Mouse (Mus musculus) forebrain, embryonic 13.5 days (tissue): ENCODE data around the gene M1ap. TPM values are rescaled to one million over a fixed set of nuclear protein-coding genes. Genes with fewer than 3 reads are reported as not detected.

Source experiments
- ATAC-seq: fragments of 200-750 bp; cut with Nextera tagmentation; 2 replicates; pipeline ENCODE4 v1.8.0; 2017
- H3K27ac ChIP-seq: fragments of 300-500 bp; sonication (generic); 2 replicates; pipeline ENCODE4 v1.5.1; 2015; ENCODE audit warnings: inconsistent platforms, mild to moderate bottlenecking, moderate library complexity
- H3K27me3 ChIP-seq: fragments of 300-500 bp; sonication (generic); 2 replicates; pipeline ENCODE4 v1.6.1; 2015; ENCODE audit warnings: mild to moderate bottlenecking, inconsistent platforms
- H3K36me3 ChIP-seq: fragments of 300-500 bp; sonication (generic); 2 replicates; pipeline ENCODE4 v1.6.1; 2015; ENCODE audit warnings: mild to moderate bottlenecking, inconsistent platforms; ENCODE audit not compliant: poor library complexity, severe bottlenecking
- H3K4me1 ChIP-seq: fragments of 300-500 bp; sonication (generic); 2 replicates; pipeline ENCODE4 v1.6.1; 2015; ENCODE audit warnings: inconsistent platforms
- H3K4me2 ChIP-seq: fragments of 300-500 bp; sonication (generic); 2 replicates; pipeline ENCODE4 v1.6.1; 2015; ENCODE audit warnings: inconsistent platforms, mild to moderate bottlenecking, moderate library complexity
- H3K4me3 ChIP-seq: fragments of 300-500 bp; sonication (generic); 2 replicates; pipeline ENCODE4 v1.5.1; 2015; ENCODE audit warnings: mild to moderate bottlenecking, inconsistent platforms
- H3K9ac ChIP-seq: fragments of 300-500 bp; sonication (generic); 2 replicates; pipeline ENCODE4 v1.6.1; 2015; ENCODE audit warnings: mild to moderate bottlenecking, inconsistent platforms
- H3K9me3 ChIP-seq: fragments of 300-500 bp; sonication (generic); replicated peaks from 2 replicates; pipeline ENCODE4 v1.6.1; 2016; ENCODE audit warnings: inconsistent platforms
- WGBS: fragments of 180-500 bp; shearing (Covaris S2); methylation state at CpG from one replicate; pipeline ENCODE4 v1.1.7; 2015; 5-methylcytosine and 5-hydroxymethylcytosine counted together
- polyA plus RNA-seq: library from polyadenylated mRNA; unstranded; fragments of >200 nt; fragmentation: Nextera tagmentation; extraction: Ambion mirVana; gene quantifications from 2 replicates; pipeline ENCODE4 v1.2.1, GENCODE M21; 2015

M1ap gene
- polyA plus RNA-seq, 1 experiment from 2014 or later, result not detected

DNA sequence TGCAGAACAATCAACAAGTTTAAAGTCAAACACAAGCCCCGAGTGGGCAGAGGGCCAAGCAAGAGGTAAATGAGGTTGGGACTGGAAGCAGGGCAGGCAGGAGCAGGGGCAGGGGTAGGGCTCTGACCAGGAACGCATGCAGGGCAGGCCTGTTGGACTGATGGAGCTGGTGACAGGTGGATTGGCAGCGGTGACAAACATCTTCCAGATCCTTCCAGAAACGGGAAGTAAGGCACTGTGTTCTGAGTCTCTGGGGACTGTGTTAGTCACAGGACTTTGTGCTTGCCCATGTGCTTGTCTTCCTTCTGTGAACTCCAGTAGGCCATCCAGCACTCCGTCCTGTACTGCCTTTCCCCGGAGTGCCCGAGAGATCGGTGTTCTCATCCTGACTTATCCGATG lies 98.0 kb downstream of the M1ap start:
- Histone ChIP-seq H3K36me3 (no peaks in the 10 kb centered on the region), H3K4me1 (no peaks in the 10 kb centered on the region), H3K27me3 (no peaks in the 10 kb centered on the region), H3K27ac (no peak overlapping the region), H3K4me2 (no peak overlapping the region), H3K9ac (no peak overlapping the region), H3K4me3 (no peak overlapping the region), H3K9me3 (no peaks in the 10 kb centered on the region)
- WGBS, result 84% methylated on average over 9 of the region's 9 CpGs
- no peak for ATAC-seq

DNA sequence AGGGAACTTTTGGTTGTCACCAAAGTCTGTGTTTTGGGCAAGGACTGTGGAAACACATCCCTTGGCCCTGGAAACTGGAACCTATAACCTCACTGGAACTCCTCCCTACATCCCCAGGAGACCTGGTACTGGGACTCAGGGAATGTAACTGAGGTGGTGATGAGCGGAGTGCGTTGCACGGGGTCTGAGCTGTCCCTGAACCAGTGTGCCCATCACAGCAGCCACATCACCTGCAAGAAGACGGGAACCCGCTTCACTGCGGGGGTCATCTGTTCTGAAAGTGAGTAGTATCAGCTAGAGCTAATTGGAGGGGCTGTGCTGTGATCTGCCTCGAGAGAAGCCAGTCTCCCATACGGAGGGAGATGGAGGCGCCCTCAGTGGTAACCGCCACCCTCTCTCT lies 102.7 kb downstream of the M1ap start:
- no peaks in the 10 kb centered on the region for H3K27me3 ChIP-seq
- H3K27ac ChIP-seq, result no peak overlapping the region
- no peak overlapping the region for H3K9ac ChIP-seq
- H3K4me2 ChIP-seq, result no peak overlapping the region
- H3K9me3 ChIP-seq, result no peaks in the 10 kb centered on the region
- 71% methylated on average over 10 of the region's 10 CpGs for WGBS
- H3K4me3 ChIP-seq, result no peak overlapping the region
- peaks cover 15% of the 10 kb centered on the region for H3K4me1 ChIP-seq
- ATAC-seq, result no peak
- peaks cover 17% of the 10 kb centered on the region for H3K36me3 ChIP-seq

DNA sequence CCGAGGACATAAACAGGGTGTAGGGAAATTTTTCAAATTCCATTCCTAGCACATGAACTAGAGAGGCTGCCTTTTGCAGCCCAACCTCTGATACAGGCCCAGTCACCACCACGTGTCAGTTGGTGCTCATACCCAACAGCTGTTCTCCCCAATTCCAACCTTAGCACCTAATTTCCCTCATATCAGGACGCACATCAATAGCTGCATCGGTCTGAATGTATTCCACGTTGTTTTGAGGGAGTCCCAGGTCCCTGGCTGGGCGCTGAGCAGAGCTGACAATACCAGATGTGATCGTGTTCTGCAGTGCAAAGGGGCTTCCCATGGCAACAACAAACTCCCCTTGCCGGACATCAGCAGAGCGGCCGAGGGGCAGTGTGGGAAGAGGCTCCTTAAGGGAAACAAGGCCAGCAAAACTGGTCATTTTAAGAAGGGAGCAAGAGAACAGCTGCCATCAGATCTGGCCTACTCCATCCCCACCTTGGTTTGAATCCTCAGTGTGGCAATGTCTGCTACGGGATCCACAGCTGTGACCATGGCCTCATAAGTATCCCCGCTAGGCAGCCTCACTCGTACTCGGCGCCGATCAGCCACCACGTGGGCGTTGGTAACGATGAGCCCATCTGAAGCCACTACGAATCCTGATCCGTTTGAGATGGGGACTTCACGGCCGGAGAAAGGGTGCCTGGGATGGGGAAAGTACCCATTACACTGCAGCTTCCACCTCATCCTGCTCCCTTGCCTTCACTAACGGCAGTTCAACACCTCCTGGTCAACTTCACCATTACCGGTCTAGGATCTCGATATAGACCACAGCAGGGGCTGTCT lies 106.6 kb downstream of the M1ap start:
- peaks cover 40% of the 10 kb centered on the region for H3K36me3 ChIP-seq
- H3K4me3 ChIP-seq, result peak overlapping the region; percentile 99
- no peak for ATAC-seq
- H3K27ac ChIP-seq, result peak overlapping the region; percentile 70
- 3% methylated on average over 26 of the region's 26 CpGs for WGBS
- H3K4me2 ChIP-seq, result peak overlapping the region; percentile 94
- peak overlapping the region; percentile 86 for H3K9ac ChIP-seq
- no peaks in the 10 kb centered on the region for H3K9me3 ChIP-seq
- no peaks in the 10 kb centered on the region for H3K27me3 ChIP-seq
- H3K4me1 ChIP-seq, result peaks cover 29% of the 10 kb centered on the region

DNA sequence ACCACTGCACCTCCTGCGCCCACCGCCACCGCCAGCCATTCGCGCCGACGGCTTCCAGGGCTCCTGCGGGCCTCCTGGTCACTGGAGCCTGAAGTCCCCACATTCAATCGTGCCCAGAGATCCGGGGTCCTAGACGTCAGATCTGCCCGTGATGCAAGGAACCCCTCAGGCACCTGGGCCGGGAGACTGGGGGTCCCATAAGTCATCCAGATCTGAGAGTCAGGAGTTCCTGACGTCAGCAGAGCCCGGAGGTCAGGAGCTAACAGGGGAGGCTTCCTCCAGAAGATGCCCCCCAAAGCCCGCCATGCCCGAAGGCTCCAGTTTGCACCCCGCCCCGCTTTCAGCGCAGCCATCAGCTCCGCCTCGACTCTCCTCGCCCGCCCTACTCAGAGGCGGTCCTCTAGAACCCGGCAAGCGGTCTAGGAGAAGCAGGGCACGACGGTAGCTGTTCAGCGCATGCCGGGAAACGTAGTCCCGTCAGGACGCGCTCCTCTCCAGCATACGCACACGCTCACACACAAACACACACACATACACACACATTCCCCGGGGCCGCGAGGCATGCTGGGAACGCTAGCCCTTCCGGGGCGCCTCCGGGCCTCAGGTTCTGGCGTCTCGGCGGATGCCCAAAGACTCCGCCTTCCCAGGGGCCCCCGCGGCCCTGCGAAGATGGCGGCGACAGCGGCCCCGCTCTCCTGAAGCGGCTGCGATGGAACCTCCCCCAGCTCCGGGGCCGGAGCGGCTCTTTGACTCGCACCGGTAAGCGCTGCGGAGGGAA lies 107.6 kb downstream of the M1ap start, which contains the start of gene Aup1:
Gene Aup1, plus strand, starts transcription at position 448 of the 778 bp plus-strand sequence.
- H3K4me2 ChIP-seq, result peak within 1 kb of the TSS; percentile 94
- peak within 1 kb of the TSS; percentile 86 for H3K9ac ChIP-seq
- WGBS, result under 1% methylated on average over 64 of the region's 64 CpGs
- H3K27ac ChIP-seq, result peak within 1 kb of the TSS; percentile 70
- H3K9me3 ChIP-seq, result no peaks in the 10 kb centered on the region
- peaks cover 2% of the 10 kb centered on the region; the same call in 1 of the 2 replicates for H3K27me3 ChIP-seq
- ATAC-seq, result peak; percentile 98
- peaks cover 29% of the 10 kb centered on the region for H3K4me1 ChIP-seq
- peak within 1 kb of the TSS; percentile 99 for H3K4me3 ChIP-seq
- H3K36me3 ChIP-seq, result peaks cover 40% of the 10 kb centered on the region

DNA sequence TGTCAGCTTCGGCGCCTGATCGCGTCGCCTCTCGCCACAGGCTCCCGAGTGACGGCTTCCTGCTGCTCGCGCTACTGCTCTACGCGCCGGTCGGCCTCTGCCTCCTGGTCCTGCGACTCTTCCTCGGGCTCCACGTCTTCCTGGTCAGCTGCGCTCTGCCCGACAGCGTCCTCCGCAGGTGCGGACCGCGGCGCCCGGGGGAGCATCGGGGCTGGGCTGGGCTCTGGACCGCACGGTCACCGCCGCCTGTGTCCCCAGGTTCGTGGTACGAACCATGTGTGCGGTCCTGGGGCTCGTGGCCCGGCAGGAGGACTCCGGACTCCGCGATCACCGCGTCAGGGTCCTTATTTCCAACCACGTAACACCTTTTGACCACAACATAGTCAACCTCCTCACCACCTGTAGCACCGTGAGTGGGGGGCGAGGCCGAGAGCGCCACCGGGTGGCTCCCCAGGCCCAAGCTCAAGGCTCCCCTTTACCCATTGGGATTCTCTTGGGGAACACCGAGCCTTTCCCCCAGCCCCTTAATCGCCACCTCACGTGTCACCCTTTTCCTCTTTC lies 108.2 kb downstream of the M1ap start, which contains the start of gene Htra2:
Gene Htra2, minus strand, starts transcription at position 403 of the 561 bp plus-strand sequence.
- peak within 1 kb of the TSS; percentile 86 for H3K9ac ChIP-seq
- H3K27ac ChIP-seq, result peak within 1 kb of the TSS; percentile 70
- H3K4me2 ChIP-seq, result peak within 1 kb of the TSS; percentile 94
- peak within 1 kb of the TSS; percentile 99 for H3K4me3 ChIP-seq
- peaks cover 29% of the 10 kb centered on the region for H3K4me1 ChIP-seq
- no peaks in the 10 kb centered on the region for H3K9me3 ChIP-seq
- H3K36me3 ChIP-seq, result peaks cover 40% of the 10 kb centered on the region
- ATAC-seq, result peak; percentile 39
- WGBS, result 0% methylated on average over 44 of the region's 50 CpGs
- H3K27me3 ChIP-seq, result peaks cover 7% of the 10 kb centered on the region; the same call in 1 of the 2 replicates

DNA sequence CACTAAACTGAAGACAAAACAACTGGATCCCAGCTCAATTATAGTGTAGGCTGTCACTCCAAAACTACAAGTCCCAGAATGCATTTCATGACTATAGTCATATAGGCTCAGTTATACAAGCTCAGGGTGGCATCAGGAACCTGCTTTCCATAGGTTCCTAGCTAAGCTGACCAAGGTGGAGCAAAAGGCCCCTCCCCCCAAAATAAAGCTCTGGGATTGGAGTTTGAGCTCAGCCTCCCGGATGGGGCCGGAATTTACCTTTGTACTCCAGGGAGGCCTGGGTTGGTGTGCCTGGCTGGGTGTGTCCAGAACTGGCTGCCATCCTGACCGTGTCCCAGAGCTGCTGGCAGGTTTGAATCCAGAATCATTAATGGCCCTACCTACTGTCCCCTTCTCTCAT lies 111.1 kb downstream of the M1ap start, which contains the start of gene Dqx1:
Gene Dqx1, plus strand, starts transcription at position 55 of the 400 bp plus-strand sequence.
- no peak within 1 kb of the TSS for H3K4me3 ChIP-seq
- no peak within 1 kb of the TSS for H3K4me2 ChIP-seq
- no peaks in the 10 kb centered on the region for H3K9me3 ChIP-seq
- peaks cover 32% of the 10 kb centered on the region for H3K27me3 ChIP-seq
- peaks cover 23% of the 10 kb centered on the region for H3K4me1 ChIP-seq
- no peak for ATAC-seq
- H3K27ac ChIP-seq, result no peak within 1 kb of the TSS
- H3K9ac ChIP-seq, result no peak within 1 kb of the TSS
- 65% methylated on average over 3 of the region's 3 CpGs for WGBS
- peaks cover 23% of the 10 kb centered on the region for H3K36me3 ChIP-seq

DNA sequence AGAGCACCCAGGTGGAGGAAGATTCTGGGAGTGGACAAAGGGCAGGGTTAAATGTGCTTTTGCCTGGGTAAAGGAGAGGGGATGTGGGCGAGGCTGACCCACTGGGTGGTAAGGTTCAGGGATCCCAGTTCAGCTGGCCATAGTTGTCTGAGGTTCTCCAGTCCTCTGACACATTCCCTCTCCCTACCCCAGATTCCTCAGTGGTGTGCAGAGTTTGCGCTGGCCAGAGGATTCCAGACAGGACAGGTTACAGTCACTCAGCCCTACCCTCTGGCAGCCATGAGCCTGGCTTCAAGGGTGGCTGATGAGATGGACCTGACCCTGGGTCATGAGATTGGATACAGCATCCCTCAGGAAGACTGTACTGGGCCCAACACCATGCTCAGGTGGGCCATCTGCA lies 112.0 kb downstream of the M1ap start:
- no peak overlapping the region for H3K4me3 ChIP-seq
- 72% methylated on average over 2 of the region's 2 CpGs for WGBS
- H3K27ac ChIP-seq, result no peak overlapping the region
- H3K9me3 ChIP-seq, result no peaks in the 10 kb centered on the region
- no peak for ATAC-seq
- peaks cover 41% of the 10 kb centered on the region for H3K27me3 ChIP-seq
- no peak overlapping the region for H3K4me2 ChIP-seq
- H3K36me3 ChIP-seq, result peaks cover 23% of the 10 kb centered on the region
- peaks cover 14% of the 10 kb centered on the region for H3K4me1 ChIP-seq
- H3K9ac ChIP-seq, result no peak overlapping the region

DNA sequence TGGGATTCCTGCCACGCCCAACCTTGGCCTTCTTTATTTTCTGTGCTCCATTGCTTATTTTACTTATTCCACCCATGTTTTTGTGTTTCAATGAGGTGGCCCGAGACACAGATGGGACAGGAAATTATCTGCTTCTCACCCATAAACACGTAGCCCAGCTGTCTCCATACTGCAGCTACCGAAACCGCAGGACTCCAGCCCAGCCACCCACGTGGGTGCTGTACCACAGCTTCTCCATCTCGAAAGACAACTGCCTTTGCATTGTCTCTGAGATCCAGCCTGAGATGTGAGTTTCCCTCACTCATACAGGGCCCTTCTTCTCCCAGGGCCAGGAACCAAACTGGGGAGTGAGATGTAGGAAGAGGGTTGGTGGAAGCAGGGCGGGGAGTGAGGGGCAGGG lies 119.3 kb downstream of the M1ap start:
- no peak for ATAC-seq
- 40% methylated on average over 8 of the region's 8 CpGs for WGBS
- H3K9ac ChIP-seq, result no peak overlapping the region
- peaks cover 100% of the 10 kb centered on the region for H3K27me3 ChIP-seq
- no peak overlapping the region for H3K27ac ChIP-seq
- H3K36me3 ChIP-seq, result no peaks in the 10 kb centered on the region
- H3K4me1 ChIP-seq, result peaks cover 18% of the 10 kb centered on the region
- H3K9me3 ChIP-seq, result no peaks in the 10 kb centered on the region
- no peak overlapping the region for H3K4me3 ChIP-seq
- no peak overlapping the region for H3K4me2 ChIP-seq

DNA sequence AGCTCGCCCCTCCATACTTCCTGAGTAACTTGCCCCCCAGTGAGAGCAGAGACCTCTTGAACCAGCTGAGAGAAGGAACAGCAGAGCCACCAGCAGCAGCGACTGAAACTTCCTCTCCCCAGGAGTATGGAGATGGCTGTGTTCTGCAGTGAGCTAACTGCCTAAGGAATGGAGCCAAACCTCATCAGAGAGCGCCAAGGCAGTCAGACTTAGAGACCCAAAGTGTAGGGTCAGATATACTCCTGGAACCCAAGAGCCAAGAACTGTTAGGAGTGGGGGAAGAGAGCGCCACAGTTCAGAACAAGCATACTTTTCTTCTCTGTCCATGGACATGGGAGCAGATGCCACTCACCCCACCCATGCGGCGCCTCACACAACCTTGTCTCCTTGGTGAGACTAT lies 119.7 kb downstream of the M1ap start:
- Histone ChIP-seq H3K27me3 (peaks cover 100% of the 10 kb centered on the region), H3K36me3 (no peaks in the 10 kb centered on the region), H3K4me3 (no peak overlapping the region), H3K4me2 (no peak overlapping the region), H3K4me1 (peaks cover 22% of the 10 kb centered on the region), H3K27ac (no peak overlapping the region), H3K9ac (no peak overlapping the region), H3K9me3 (no peaks in the 10 kb centered on the region)
- 29% methylated on average over 6 of the region's 6 CpGs for WGBS
- no peak for ATAC-seq

DNA sequence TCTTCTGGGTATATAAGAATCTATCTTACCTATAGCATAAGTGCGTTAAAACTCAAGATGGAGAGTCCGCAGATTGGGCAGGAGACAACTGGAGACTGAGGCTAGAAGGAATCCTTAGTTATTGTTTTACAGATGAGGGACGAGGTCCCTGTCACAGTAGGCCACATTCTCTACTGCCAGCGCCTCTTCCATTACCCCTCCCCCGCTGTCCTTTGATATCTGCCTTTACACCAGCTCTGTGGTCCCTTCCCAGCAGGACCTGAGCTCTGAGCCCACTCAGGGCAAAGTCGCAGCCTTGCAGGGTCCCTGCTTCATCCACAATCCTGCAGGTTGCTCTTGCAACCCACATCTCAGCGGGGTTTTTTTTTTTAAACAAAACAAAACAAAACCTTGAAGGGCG lies 121.5 kb downstream of the M1ap start:
- Histone ChIP-seq H3K27ac (no peak overlapping the region), H3K27me3 (peaks cover 100% of the 10 kb centered on the region), H3K36me3 (no peaks in the 10 kb centered on the region), H3K9me3 (no peaks in the 10 kb centered on the region), H3K4me1 (peaks cover 28% of the 10 kb centered on the region), H3K9ac (no peak overlapping the region), H3K4me3 (no peak overlapping the region), H3K4me2 (no peak overlapping the region)
- ATAC-seq, result no peak
- under 1% methylated on average over 8 of the region's 8 CpGs for whole genome bisulfite sequencing

DNA sequence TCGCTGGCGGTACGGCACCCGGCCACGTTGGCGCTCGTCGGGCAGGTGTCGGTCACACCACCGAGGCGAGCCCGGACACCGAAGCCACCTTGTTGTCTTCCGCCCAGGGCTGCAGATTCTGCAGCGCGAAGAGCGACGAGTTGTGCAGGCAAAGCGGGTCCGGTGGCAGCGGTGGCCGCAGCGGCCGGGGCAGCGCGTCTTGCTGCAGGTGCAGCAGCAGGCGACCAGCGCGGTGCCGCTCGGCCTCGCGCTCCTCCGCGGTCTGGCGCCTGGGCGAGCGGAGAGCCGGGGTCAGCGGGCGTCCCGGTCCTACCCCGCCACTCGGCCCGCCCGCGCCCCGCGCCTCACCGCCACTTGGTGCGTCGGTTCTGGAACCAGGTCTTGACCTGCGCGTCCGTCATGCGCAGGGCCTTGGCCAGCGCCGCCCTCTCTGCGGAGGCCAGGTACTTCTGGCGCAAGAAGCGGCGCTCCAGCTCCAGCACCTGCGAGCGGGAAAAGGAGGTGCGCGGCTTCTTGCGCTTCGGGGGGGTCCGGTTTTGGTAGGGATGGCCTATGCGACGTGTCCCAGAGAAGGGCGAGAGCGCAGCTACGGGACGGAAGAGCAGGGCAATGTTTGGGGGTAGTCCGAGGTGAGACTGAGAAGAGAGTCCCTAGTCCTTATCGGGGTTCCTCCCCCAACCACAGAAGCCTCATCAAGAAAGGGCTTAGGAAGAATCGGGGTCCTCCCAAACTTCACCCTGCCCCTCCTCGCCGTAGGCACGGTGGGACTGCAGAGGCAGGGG lies 122.2 kb downstream of the M1ap start:
- Histone ChIP-seq H3K27ac (no peak overlapping the region), H3K4me1 (peaks cover 28% of the 10 kb centered on the region), H3K4me3 (peak overlapping the region; percentile 23), H3K9ac (no peak overlapping the region), H3K4me2 (peak overlapping the region; percentile 18), H3K36me3 (no peaks in the 10 kb centered on the region), H3K27me3 (peaks cover 100% of the 10 kb centered on the region), H3K9me3 (no peaks in the 10 kb centered on the region)
- no peak for ATAC-seq
- under 1% methylated on average over 74 of the region's 81 CpGs for WGBS
